25 mouse cellular contexts compared by ENCODE assay signal in the genomic region with DNA sequence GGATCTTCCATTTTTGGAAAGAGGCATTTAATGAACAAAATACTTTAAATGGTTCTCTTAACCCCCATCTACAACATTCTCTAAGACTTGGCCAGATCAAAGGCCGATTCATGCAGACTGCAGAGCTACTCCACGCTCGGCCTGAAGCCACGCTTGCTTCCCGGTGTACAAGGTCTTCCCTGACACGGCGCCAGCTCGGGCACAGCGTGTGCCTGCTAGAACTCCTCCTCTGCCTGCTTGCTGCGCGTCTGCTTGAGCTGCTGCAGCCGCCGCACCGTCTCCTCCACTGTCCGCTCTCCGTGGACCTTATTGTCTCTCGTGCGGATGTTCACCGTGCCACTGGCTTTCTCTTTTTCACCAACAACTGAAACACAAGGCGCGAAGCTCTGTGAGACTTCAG.
"Had no signal": no experiment of that assay in that cellular context is flagged by ENCODE, and none has a peak within 500 bp of the region (broad histone marks: within the 10 kb centered on the region; RNA-seq: fewer than 3 reads in every experiment).

No protein-coding gene starts in this region.

- H3K9me3 ChIP-seq: hindbrain, embryonic 13.5 days; hindbrain, embryonic 15.5 days; kidney, embryonic 15.5 days; limb, embryonic 10.5 days; limb, embryonic 12.5 days; liver, embryonic 13.5 days; liver, embryonic 15.5 days had no signal

- H3K4me2 ChIP-seq: heart, embryonic 11.5 days; hindbrain, embryonic 13.5 days; hindbrain, embryonic 15.5 days; kidney, embryonic 15.5 days; limb, embryonic 12.5 days; liver, embryonic 13.5 days; liver, embryonic 15.5 days had no signal

- H3K4me1 ChIP-seq: hindbrain, embryonic 13.5 days; limb, embryonic 10.5 days; limb, embryonic 12.5 days; liver, embryonic 13.5 days; liver, embryonic 15.5 days had no signal

- ATAC-seq: hindbrain, postnatal 0 days; intestine, embryonic 16.5 days; liver, postnatal 0 days had no signal

- H3K27ac ChIP-seq: hindbrain, embryonic 13.5 days; hindbrain, embryonic 15.5 days; hindbrain, postnatal 0 days; kidney, embryonic 15.5 days; layer of hippocampus, adult 2 months; left cerebral cortex, adult 2 months; limb, embryonic 10.5 days; limb, embryonic 12.5 days; liver, embryonic 13.5 days; liver, embryonic 15.5 days had no signal

- H3K4me3 ChIP-seq: hindbrain, embryonic 13.5 days; hindbrain, embryonic 15.5 days; kidney, embryonic 15.5 days; layer of hippocampus, adult 2 months; left cerebral cortex, adult 2 months; limb, embryonic 10.5 days; limb, embryonic 12.5 days; liver, embryonic 13.5 days; liver, embryonic 15.5 days had no signal

- H3K9ac ChIP-seq: hindbrain, embryonic 13.5 days; hindbrain, embryonic 15.5 days; kidney, embryonic 15.5 days; limb, embryonic 12.5 days; liver, embryonic 13.5 days; liver, embryonic 15.5 days; liver, postnatal 0 days had no signal

- H3K27me3 ChIP-seq: hindbrain, embryonic 13.5 days; hindbrain, embryonic 15.5 days; kidney, embryonic 15.5 days; limb, embryonic 12.5 days; liver, embryonic 13.5 days; liver, embryonic 15.5 days had no signal

- DNase-seq: gastrocnemius, postnatal 14 days; gastrocnemius, postnatal 36 days; heart, adult 18-20 months; heart, postnatal 10 days; heart, postnatal 36 days; kidney, adult 11 months; kidney, adult 2 months; kidney, adult 9 months; kidney, postnatal 10 days; kidney, postnatal 25 days; kidney, postnatal 4 days; liver; liver, embryonic 13.5 days; liver, postnatal 0 days had no signal
